ENCODE assay signal across 22 mouse cellular contexts in the genomic region with DNA sequence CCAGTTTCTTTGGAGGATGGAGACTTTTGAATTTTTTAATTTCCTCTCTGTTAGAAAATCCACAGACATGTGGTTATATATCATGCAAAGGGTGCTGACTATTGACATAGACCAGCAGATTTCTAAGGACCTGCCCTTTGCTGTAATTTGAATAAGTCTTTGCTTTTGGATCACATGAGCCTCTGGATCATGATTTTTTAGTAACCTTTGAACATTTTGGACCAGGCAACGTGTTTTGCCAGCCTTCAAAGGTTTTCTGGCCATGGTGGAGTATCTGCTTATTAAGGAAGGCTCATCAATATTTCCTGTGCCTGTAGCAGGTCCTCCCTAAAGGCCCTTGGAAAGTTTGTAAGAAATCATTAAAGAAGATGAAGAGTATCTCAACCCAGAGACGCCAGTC. TPM values are rescaled to one million over a fixed set of nuclear protein-coding genes. Genes with fewer than 3 reads are reported as not detected.
DNase-seq lines count a peak whose midpoint lies in the region; ATAC-seq and TF ChIP-seq lines count a peak whose summit lies in the region.
"Had no signal": no experiment of that assay in that cellular context is flagged by ENCODE, and none has a peak within 500 bp of the region (broad histone marks: within the 10 kb centered on the region; RNA-seq: fewer than 3 reads in every experiment).

No protein-coding gene starts in this region.

- no peak for ATAC-seq in kidney, embryonic 14.5 days (ENCODE audit: low FRiP score, low TSS enrichment)
- ATAC-seq in liver, postnatal 0 days: no peak
- ATAC-seq in granulocyte monocyte progenitor cell, adult 5-6 weeks (replicated peaks; ENCODE audit: poor library complexity, severe bottlenecking): no peak
- ATAC-seq: activated CD4-positive, CD25-positive, alpha-beta regulatory T cell, adult 4 months; CD4-positive, CD25-positive, alpha-beta regulatory T cell, adult 4 months; Patski had no signal

- H3K4me1 ChIP-seq in kidney, adult 2 months (ENCODE audit: control insufficient read depth, insufficient read depth, low read length): peaks cover 3% of the 10 kb centered on the region; the same call in 1 of the 2 replicates
- no peaks in the 10 kb centered on the region for H3K4me1 ChIP-seq in kidney, embryonic 14.5 days (ENCODE audit: control insufficient read depth, insufficient read depth, low read length)
- peaks cover 42% of the 10 kb centered on the region for H3K4me1 ChIP-seq in liver, adult 2 months (ENCODE audit: control insufficient read depth, insufficient read depth, low read length)
- no peaks in the 10 kb centered on the region for H3K4me1 ChIP-seq in liver, postnatal 0 days (ENCODE audit: insufficient read depth)
- peaks cover 36% of the 10 kb centered on the region for H3K4me1 ChIP-seq in limb, embryonic 10.5 days

- no peak overlapping the region for H3K4me3 ChIP-seq in kidney, adult 2 months (ENCODE audit: insufficient read depth, low read depth, low read length)
- H3K4me3 ChIP-seq in kidney, embryonic 14.5 days (ENCODE audit: low read length): no peak overlapping the region
- no peak overlapping the region for H3K4me3 ChIP-seq in liver, adult 2 months (ENCODE audit: insufficient read depth, low read depth, low read length)
- H3K4me3 ChIP-seq in liver, postnatal 0 days (ENCODE audit: low read depth, low read length): no peak overlapping the region
- H3K4me3 ChIP-seq in limb, embryonic 10.5 days: no peak overlapping the region

- H3K36me3 ChIP-seq in kidney, adult 2 months (ENCODE audit: control insufficient read depth, insufficient read depth, low read length): no peaks in the 10 kb centered on the region
- no peaks in the 10 kb centered on the region for H3K36me3 ChIP-seq in kidney, embryonic 14.5 days (ENCODE audit: control insufficient read depth, insufficient read depth, low read length)
- peaks cover 66% of the 10 kb centered on the region for H3K36me3 ChIP-seq in liver, adult 2 months (ENCODE audit: control insufficient read depth, insufficient read depth, low read length)
- no peaks in the 10 kb centered on the region for H3K36me3 ChIP-seq in liver, postnatal 0 days (replicated peaks; ENCODE audit: insufficient read depth, low read length)
- H3K36me3 ChIP-seq in limb, embryonic 10.5 days: 0 out of 2 replicates have a peak, but pooled peaks cover 5% of the 10 kb centered on the region
- H3K36me3 ChIP-seq: G1E had no signal

- 66% methylated on average over 2 of the region's 2 CpGs for WGBS in kidney, adult 2 months
- 63% methylated on average over 2 of the region's 2 CpGs for WGBS in kidney, embryonic 14.5 days
- WGBS in liver, adult 2 months: 30% methylated on average over 2 of the region's 2 CpGs
- 59% methylated on average over 2 of the region's 2 CpGs for WGBS in liver, postnatal 0 days (ENCODE audit: insufficient replicate concordance)
- WGBS in limb, embryonic 10.5 days: 79% methylated on average over 2 of the region's 2 CpGs

- H3K27ac ChIP-seq in kidney, adult 2 months (ENCODE audit: insufficient read depth, low read depth, low read length): no peak overlapping the region
- H3K27ac ChIP-seq in kidney, embryonic 14.5 days (ENCODE audit: low read depth, low read length): no peak overlapping the region
- H3K27ac ChIP-seq in liver, adult 2 months (replicated peaks; ENCODE audit: insufficient read depth, low read depth, low read length): peak overlapping the region; percentile 100
- no peak overlapping the region for H3K27ac ChIP-seq in liver, postnatal 0 days (ENCODE audit: low read depth)
- 0 out of 2 replicates have a peak overlapping the region, but pooled peaks have one; percentile 68 for H3K27ac ChIP-seq in limb, embryonic 10.5 days

- no peak overlapping the region for H3K9ac ChIP-seq in kidney, embryonic 14.5 days (ENCODE audit: low read depth, low read length)
- peak overlapping the region; percentile 80 for H3K9ac ChIP-seq in liver, adult 2 months (ENCODE audit: low read depth, low read length)
- H3K9ac ChIP-seq in liver, postnatal 0 days (replicated peaks): no peak overlapping the region

- no peak for TF ChIP-seq POLR2A in kidney, adult 2 months (IDR thresholded peaks at IDR 0.05; ENCODE audit: low read depth, low read length)
- no peak for TF ChIP-seq POLR2A in liver, adult 2 months (IDR thresholded peaks at IDR 0.05; ENCODE audit: extremely low read depth, insufficient read depth, low read length)

- H3K27me3 ChIP-seq in kidney, adult 2 months (replicated peaks; ENCODE audit: control insufficient read depth, insufficient read depth, low read length): no peaks in the 10 kb centered on the region; the same call in 1 of the 2 replicates
- no peaks in the 10 kb centered on the region for H3K27me3 ChIP-seq in kidney, embryonic 14.5 days (ENCODE audit: control insufficient read depth, insufficient read depth, low read length)
- H3K27me3 ChIP-seq in liver, adult 2 months (ENCODE audit: control insufficient read depth, insufficient read depth, low read length): no peaks in the 10 kb centered on the region
- H3K27me3 ChIP-seq in liver, postnatal 0 days (ENCODE audit: insufficient read depth, low read length): no peaks in the 10 kb centered on the region
- H3K27me3 ChIP-seq in limb, embryonic 10.5 days (ENCODE audit: low read depth, poor library complexity, severe bottlenecking): no peaks in the 10 kb centered on the region
- H3K27me3 ChIP-seq: CH12.LX, Patski had no signal

- TF ChIP-seq EP300 in liver, postnatal 0 days (IDR thresholded peaks at IDR 0.05; ENCODE audit: low read depth): no peak

- no peak for TF ChIP-seq CTCF in kidney, adult 2 months (conservative IDR thresholded peaks at IDR 0.05; ENCODE audit: insufficient read depth, insufficient read length, low read depth, low read length)
- TF ChIP-seq CTCF in liver, adult 2 months (IDR thresholded peaks at IDR 0.05; ENCODE audit: low read depth, low read length): no peak
- no peak for TF ChIP-seq CTCF in liver, postnatal 0 days (IDR thresholded peaks at IDR 0.05; ENCODE audit: low read depth)

- H3K79me2 ChIP-seq in liver, adult 2 months (ENCODE audit: control insufficient read depth, insufficient read depth, low read length): peaks cover 10% of the 10 kb centered on the region; the same call in 1 of the 2 replicates

- DNase-seq in kidney, adult 2 months: peak; percentile 13
- DNase-seq in liver, adult 2 months (ENCODE audit: extremely low read depth, low read depth, low spot score): peak; percentile 90
- no peak for DNase-seq in liver, postnatal 0 days
- no peak for DNase-seq in limb, embryonic 10.5 days (ENCODE audit: low spot score)
- DNase-seq: adrenal gland, adult 2 months; adrenal gland, adult 8-10 months; adrenal gland, postnatal 10 days; adrenal gland, postnatal 14 days; adrenal gland, postnatal 25 days; adrenal gland, postnatal 36 days; B cell, adult 2 months; cerebellum, adult 11 months; cerebellum, adult 11-12 months; cerebellum, adult 18-20 months had no signal

- H3K4me2 ChIP-seq in kidney, embryonic 14.5 days (replicated peaks; ENCODE audit: low read depth, low read length): no peak overlapping the region
- H3K4me2 ChIP-seq in liver, postnatal 0 days (ENCODE audit: low read depth, low read length): no peak overlapping the region

- no peaks in the 10 kb centered on the region for H3K9me3 ChIP-seq in kidney, embryonic 14.5 days (ENCODE audit: control insufficient read depth, low read length)
- no peaks in the 10 kb centered on the region for H3K9me3 ChIP-seq in liver, postnatal 0 days (ENCODE audit: low read length)
- no peaks in the 10 kb centered on the region; the same call in 1 of the 2 replicates for H3K9me3 ChIP-seq in limb, embryonic 10.5 days (replicated peaks)
- H3K9me3 ChIP-seq: G1E had no signal

RNA-seq across cellular contexts. Expression of gene Igf1, which starts 37.3 kb away (rescaled TPM):
- polyA plus RNA-seq in kidney, adult 2 months (2012; rRNA removed): 28.9 and 29.7 TPM in 2 replicates
- 24.5 and 28.2 TPM in 2 replicates for polyA plus RNA-seq in kidney, embryonic 14.5 days (2014; fragmentation: Nextera tagmentation; extraction: Ambion mirVana)
- total RNA-seq in liver, adult 2 months (2014; rRNA removed): 244 and 252 TPM in 2 replicates
- polyA plus RNA-seq in liver, adult 2 months (2012; rRNA removed): 1,223 and 1,483 TPM in 2 replicates
- polyA plus RNA-seq in liver, postnatal 0 days (2015; fragmentation: Nextera tagmentation; extraction: Ambion mirVana): 34.1 and 42.3 TPM in 2 replicates
- polyA plus RNA-seq in limb, embryonic 10.5 days (2016; fragmentation: Nextera tagmentation; extraction: Ambion mirVana): 17.5 and 58.7 TPM in 2 replicates
- total RNA-seq in granulocyte monocyte progenitor cell, adult 5-6 weeks (2014; fragmentation: Nextera tagmentation): not detected in 2 replicates
- 0.04 TPM in 1 of 2 replicates, not detected in the other for total RNA-seq in granulocyte monocyte progenitor cell, adult 5-6 weeks (2017)
- total RNA-seq: CH12.LX, MEL had no signal

Comparison
In these comparisons a context has a peak if more than half of its experiments do, and no peak if none do; other contexts are left out.
1. DNase-seq: peak in kidney, adult 2 months (single experiment) and liver, adult 2 months (single experiment); none in liver, postnatal 0 days (single experiment) and limb, embryonic 10.5 days (single experiment).
2. H3K27ac ChIP-seq: peak in liver, adult 2 months (single experiment) and limb, embryonic 10.5 days (single experiment); none in kidney, adult 2 months (single experiment), kidney, embryonic 14.5 days (single experiment) and liver, postnatal 0 days (single experiment).
3. RNA of gene Igf1, which starts 37.3 kb away (polyA plus RNA-seq): 1,223 to 1,483 TPM in liver, adult 2 months; 17.5 to 58.7 TPM in limb, embryonic 10.5 days, 34.1 to 42.3 TPM in liver, postnatal 0 days, 28.9 to 29.7 TPM in kidney, adult 2 months and 24.5 to 28.2 TPM in kidney, embryonic 14.5 days; every median in the first group is over 10 times any median in the second.